ENCODE assay signal across 13 mouse cellular contexts in the genomic region with DNA sequence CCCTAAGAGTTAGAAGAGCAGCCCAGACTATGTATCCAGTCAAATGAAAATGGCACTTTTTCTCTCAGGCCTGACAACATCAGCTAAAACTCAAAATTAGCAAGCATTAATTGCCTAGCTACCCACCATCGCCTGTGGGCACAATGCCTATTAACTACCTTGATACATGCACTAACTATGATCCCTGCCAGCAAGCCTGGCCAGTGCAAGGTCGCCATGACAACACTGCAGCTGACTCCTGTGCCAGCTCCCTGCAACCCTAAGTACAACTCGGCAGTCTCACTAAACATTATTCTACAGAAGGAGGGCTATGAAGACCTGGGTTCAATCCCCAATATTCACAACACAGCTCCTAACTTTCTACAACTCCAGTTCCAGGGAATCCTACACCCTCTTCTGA. TPM values are rescaled to one million over a fixed set of nuclear protein-coding genes. Genes with fewer than 3 reads are reported as not detected.
A peak's percentile ranks its signal among the peaks of the same experiment; 100 is the strongest.
DNase-seq lines count a peak whose midpoint lies in the region; ATAC-seq and TF ChIP-seq lines count a peak whose summit lies in the region.
"Had no signal": no experiment of that assay in that cellular context is flagged by ENCODE, and none has a peak within 500 bp of the region (broad histone marks: within the 10 kb centered on the region; RNA-seq: fewer than 3 reads in every experiment).

No protein-coding gene starts in this region.

- H3K27ac ChIP-seq in intestine, postnatal 0 days (ENCODE audit: low read depth, low read length): peak overlapping the region; percentile 23; the same call in 1 of the 2 replicates
- H3K27ac ChIP-seq in intestine, embryonic 15.5 days: no peak overlapping the region
- H3K27ac ChIP-seq in hindbrain, embryonic 10.5 days: no peak overlapping the region
- H3K27ac ChIP-seq: kidney, postnatal 0 days; neural tube, embryonic 15.5 days had no signal

- no peak overlapping the region for H3K4me3 ChIP-seq in intestine, postnatal 0 days (ENCODE audit: low read depth, low read length)
- no peak overlapping the region for H3K4me3 ChIP-seq in intestine, embryonic 15.5 days (replicated peaks)
- H3K4me3 ChIP-seq in hindbrain, embryonic 10.5 days: no peak overlapping the region
- H3K4me3 ChIP-seq: neural tube, embryonic 15.5 days had no signal

- ATAC-seq in intestine, postnatal 0 days: no peak
- no peak for ATAC-seq in intestine, embryonic 15.5 days
- no peak for ATAC-seq in Patski

- POLR2A ChIA-PET in Patski (lab: Charles Lee): no interaction called here

- H3K36me3 ChIP-seq in intestine, postnatal 0 days (ENCODE audit: control insufficient read depth, insufficient read depth): peaks cover 21% of the 10 kb centered on the region
- peaks cover 2% of the 10 kb centered on the region; the same call in 1 of the 2 replicates for H3K36me3 ChIP-seq in intestine, embryonic 15.5 days
- peaks cover 66% of the 10 kb centered on the region for H3K36me3 ChIP-seq in hindbrain, embryonic 10.5 days

- peak; percentile 54 to 79 for DNase-seq in adrenal gland, adult (ENCODE audit: inconsistent age in 2 of 2, low spot score in 1 of 2)
- no peak for DNase-seq in adrenal gland, postnatal 4 days (ENCODE audit: low spot score in 2 of 2)
- peak; percentile 25 for DNase-seq in Patski (ENCODE audit: low read depth, low spot score)
- peak; percentile 56 for DNase-seq in kidney, adult 9 months
- no peak for DNase-seq in spleen, postnatal 36 days (ENCODE audit: low spot score in 2 of 2)
- DNase-seq in hindbrain, embryonic 10.5 days (ENCODE audit: low spot score): no peak
- DNase-seq: gastrocnemius, postnatal 14 days; lung, adult 2 months; thymus, adult 2 months had no signal

- no peak overlapping the region for H3K4me2 ChIP-seq in intestine, postnatal 0 days (replicated peaks; ENCODE audit: low read depth)
- no peak overlapping the region for H3K4me2 ChIP-seq in intestine, embryonic 15.5 days (replicated peaks)
- H3K4me2 ChIP-seq: neural tube, embryonic 15.5 days had no signal

- in situ Hi-C loops in Patski (cut with MboI; ENCODE audit: low pct_unique_long_range_greater_than_20kb): no loop called here

- 87% methylated on average over 3 of the region's 3 CpGs for WGBS in intestine, postnatal 0 days
- 86% methylated on average over 3 of the region's 3 CpGs for WGBS in intestine, embryonic 15.5 days
- WGBS in hindbrain, embryonic 10.5 days: 87% methylated on average over 3 of the region's 3 CpGs

- no peaks in the 10 kb centered on the region for H3K27me3 ChIP-seq in intestine, postnatal 0 days (replicated peaks; ENCODE audit: control insufficient read depth, insufficient read depth, low read length)
- no peaks in the 10 kb centered on the region for H3K27me3 ChIP-seq in intestine, embryonic 15.5 days (replicated peaks)
- H3K27me3 ChIP-seq in Patski: no peaks in the 10 kb centered on the region
- no peaks in the 10 kb centered on the region for H3K27me3 ChIP-seq in hindbrain, embryonic 10.5 days (ENCODE audit: insufficient read depth, poor library complexity, severe bottlenecking)
- H3K27me3 ChIP-seq: neural tube, embryonic 15.5 days had no signal

- H3K9ac ChIP-seq in intestine, postnatal 0 days (ENCODE audit: low read depth, low read length): no peak overlapping the region
- H3K9ac ChIP-seq in intestine, embryonic 15.5 days: no peak overlapping the region
- H3K9ac ChIP-seq: neural tube, embryonic 15.5 days had no signal

- CTCF ChIA-PET in Patski (lab: Charles Lee): interaction anchor here (0.8 to 1.2 kb wide), 3 partner anchors 10 to 16 kb away, joined by 3 to 5 read pairs (median 3); no protein-coding TSS in a partner anchor

- H3K4me1 ChIP-seq in intestine, postnatal 0 days (replicated peaks; ENCODE audit: control insufficient read depth, insufficient read depth, low read length): no peaks in the 10 kb centered on the region
- H3K4me1 ChIP-seq in intestine, embryonic 15.5 days (replicated peaks): no peaks in the 10 kb centered on the region
- H3K4me1 ChIP-seq in hindbrain, embryonic 10.5 days (replicated peaks): no peaks in the 10 kb centered on the region

- no peak for TF ChIP-seq CTCF in intestine, postnatal 0 days (IDR thresholded peaks at IDR 0.05; ENCODE audit: low read depth)
- no peak for TF ChIP-seq CTCF in Patski (IDR thresholded peaks at IDR 0.05)

- H3K9me3 ChIP-seq in intestine, postnatal 0 days (ENCODE audit: control insufficient read depth): no peaks in the 10 kb centered on the region
- H3K9me3 ChIP-seq in intestine, embryonic 15.5 days: no peaks in the 10 kb centered on the region
- no peaks in the 10 kb centered on the region for H3K9me3 ChIP-seq in hindbrain, embryonic 10.5 days
- H3K9me3 ChIP-seq: neural tube, embryonic 15.5 days had no signal

RNA-seq across cellular contexts. Expression of gene Xpo6, which starts 28.3 kb away (rescaled TPM):
- 100 to 1,000 TPM in 1 of 2 experiments, 10 to 100 TPM in 1; 98.4 to 103 TPM for total RNA-seq in adrenal gland, postnatal 4 days (2021)
- polyA plus RNA-seq in intestine, postnatal 0 days (2015; fragmentation: Nextera tagmentation; extraction: Ambion mirVana): 20.0 and 22.6 TPM in 2 replicates
- polyA plus RNA-seq in intestine, embryonic 15.5 days (2015; fragmentation: Nextera tagmentation; extraction: Ambion mirVana): 37.4 and 39.8 TPM in 2 replicates
- polyA plus RNA-seq in Patski (2021): 99.2 TPM
- polyA plus RNA-seq in hindbrain, embryonic 10.5 days (2016; fragmentation: Nextera tagmentation; extraction: Ambion mirVana): 60.9 and 63.7 TPM in 2 replicates

Comparison
In these comparisons a context has a peak if more than half of its experiments do, and no peak if none do; other contexts are left out.
1. DNase-seq: peak in adrenal gland, adult (2 of 2), Patski (single experiment) and kidney, adult 9 months (single experiment); none in adrenal gland, postnatal 4 days (0 of 2), spleen, postnatal 36 days (0 of 2) and hindbrain, embryonic 10.5 days (single experiment).